Mouse (Mus musculus): Measurements from ENCODE around the gene Gria1. TPM values are rescaled to one million over a fixed set of nuclear protein-coding genes. Genes with fewer than 3 reads are reported as not detected.

Gene Gria1
- polyA plus RNA-seq (2012; rRNA removed), result 0.30 and 0.47 TPM in 2 replicates

DNA sequence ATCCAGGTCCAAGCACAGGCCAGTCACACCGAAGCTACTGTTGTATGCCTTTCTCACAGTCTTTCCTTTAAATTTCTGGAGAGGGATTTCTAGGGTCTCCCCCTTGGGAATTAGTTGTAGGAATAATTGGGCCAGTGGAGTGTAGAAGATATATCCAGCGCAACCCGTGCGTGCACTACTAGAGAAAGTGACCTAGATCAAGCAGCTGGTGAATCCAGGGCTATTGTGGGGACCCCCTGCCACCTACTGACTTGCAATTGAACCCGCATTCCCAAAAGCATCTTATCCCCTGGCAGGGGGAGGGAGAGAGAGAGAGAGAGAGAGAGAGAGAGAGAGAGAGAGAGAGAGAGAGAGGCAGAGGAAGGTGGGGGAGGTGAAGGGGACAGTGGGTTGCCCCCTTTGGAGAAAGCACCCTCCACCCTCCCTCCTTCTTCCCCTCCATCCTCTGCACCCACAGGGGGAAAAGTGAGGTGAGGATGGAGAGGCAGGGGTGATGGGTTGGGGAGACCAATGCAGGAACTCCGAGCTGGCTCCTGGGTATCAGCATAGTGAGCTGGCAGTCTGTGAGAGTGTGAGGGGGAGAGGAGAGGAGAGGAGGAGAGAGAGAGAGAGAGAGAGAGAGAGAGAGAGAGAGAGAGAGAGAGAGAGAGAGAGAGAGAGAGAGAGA, at the start of gene Gria1:
TSS of gene Gria1 (plus strand) at position 364 of the 667 bp plus-strand sequence.

Data from stomach, adult 2 months (tissue).